Mouse (Mus musculus) layer of hippocampus, adult 8-10 months (tissue): ENCODE measurements around the gene Gas8. TPM values are rescaled to one million over a fixed set of nuclear protein-coding genes. Genes with fewer than 3 reads are reported as not detected.
"Not testable (repeated sequence)": the region's sequence is repeated elsewhere in the genome, so short reads cannot be mapped to it uniquely, and the experiment has no call there.

Experiments used
- DNase-seq, 2 experiments: peaks; one replicate each; pipeline ENCODE4 v3.0.0; 2022; ENCODE audit warnings: low spot score in 2 of 2
- total RNA-seq, 4 experiments: library from RNA; stranded (reverse); gene quantifications; 2 replicates each; pipeline ENCODE4 v1.2.4; 2022

The Gas8 gene
- total RNA-seq, 4 experiments from 2014 or later, result 23.2 to 33.1 (median 26.7) TPM

DNA sequence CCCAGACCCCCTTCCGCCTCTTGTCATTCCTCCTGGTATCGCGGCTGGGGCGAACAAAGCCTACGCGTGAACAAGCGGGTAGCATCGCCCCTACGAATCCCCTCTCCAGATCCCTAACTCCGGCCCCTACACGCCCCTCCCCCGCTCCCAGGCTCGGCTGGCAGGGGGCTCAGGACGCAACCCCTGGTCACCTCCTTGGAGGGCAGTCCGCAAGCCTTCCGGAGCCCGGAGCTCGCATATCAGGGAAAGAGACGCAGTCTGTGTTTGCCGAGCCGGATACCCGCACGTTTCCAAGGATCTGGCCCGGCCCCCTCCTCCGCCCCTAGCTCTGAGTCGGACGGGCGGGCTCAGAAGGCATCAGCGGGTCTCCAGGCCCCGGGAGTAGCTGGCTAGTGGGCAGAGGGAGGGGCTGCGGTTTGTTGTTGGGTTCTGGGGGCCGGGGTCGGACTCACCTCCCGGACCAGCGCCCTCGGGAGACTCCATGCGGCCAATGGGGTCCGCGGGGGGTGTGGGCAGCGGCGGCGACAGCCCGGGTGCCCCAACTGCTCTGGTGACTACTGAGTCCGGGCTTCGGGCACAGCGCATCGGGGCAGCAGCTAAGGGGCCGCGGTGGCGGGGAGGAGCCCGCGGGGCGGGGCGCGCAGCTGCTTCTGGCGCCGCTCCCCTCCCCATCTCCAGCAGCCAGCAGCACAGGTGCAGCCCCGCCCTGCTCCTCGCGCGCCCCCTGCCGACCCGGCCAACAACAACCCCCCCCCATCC lies 3.7 kb upstream of the Gas8 start, which contains the start of gene Dbndd1:
Dbndd1 (minus strand) TSS at position 683 of the 759 bp plus-strand sequence.
- DNase-seq, result no peak

DNA sequence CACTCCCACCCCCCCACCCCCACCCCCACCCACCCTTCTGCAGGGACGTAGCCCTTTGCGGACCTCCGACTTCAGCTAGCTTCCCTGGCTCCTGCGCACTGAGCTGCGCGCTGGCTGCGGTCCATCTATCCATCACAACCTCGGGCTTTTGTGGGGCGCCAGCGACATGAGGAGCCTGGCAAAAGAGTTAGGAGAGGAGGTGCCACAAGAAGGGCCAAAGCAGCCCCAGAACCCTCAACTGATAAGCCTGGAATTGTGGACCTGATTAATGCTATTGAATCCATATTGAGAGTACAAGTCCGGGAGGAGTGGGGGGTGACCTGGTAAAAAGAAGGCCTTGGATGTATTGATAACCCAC lies 3.1 kb upstream of the Gas8 start:
- no peak for DNase-seq

DNA sequence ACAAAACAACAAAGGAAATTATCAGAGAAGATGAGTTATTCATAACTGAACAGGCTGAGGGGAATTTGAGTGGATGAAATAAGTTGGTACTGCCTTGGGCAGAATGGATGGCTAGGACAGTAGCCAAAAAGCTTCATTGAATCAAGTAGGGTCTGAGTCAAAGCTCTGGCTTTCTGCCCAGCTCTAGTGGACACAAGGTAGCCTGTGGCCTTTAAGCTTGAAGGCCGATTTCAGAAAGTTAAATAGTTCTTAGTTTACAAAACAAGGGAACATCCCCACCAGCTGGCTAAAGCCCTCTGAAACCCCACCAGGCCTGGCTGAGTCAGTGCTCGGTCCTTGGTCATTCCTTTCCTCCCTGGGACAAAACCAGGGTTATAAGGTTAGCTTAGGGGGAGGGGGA lies 2.0 kb upstream of the Gas8 start:
- no peak for DNase-seq

- DNase-seq, result no peak
Measured at GRCm38 (mm10) chr8:123518172-123518571, 462 bp upstream of the Gas8 start.

- DNase-seq, result not testable (repeated sequence)
Measured at GRCm38 (mm10) chr8:123520048-123520447, 1.4 kb downstream of the Gas8 start.

GRCm38 (mm10) chr8:123527720-123528489 lies 9.3 kb downstream of the Gas8 start:
- peak in 1 of 2 experiments; percentile 52 for DNase-seq

DNA sequence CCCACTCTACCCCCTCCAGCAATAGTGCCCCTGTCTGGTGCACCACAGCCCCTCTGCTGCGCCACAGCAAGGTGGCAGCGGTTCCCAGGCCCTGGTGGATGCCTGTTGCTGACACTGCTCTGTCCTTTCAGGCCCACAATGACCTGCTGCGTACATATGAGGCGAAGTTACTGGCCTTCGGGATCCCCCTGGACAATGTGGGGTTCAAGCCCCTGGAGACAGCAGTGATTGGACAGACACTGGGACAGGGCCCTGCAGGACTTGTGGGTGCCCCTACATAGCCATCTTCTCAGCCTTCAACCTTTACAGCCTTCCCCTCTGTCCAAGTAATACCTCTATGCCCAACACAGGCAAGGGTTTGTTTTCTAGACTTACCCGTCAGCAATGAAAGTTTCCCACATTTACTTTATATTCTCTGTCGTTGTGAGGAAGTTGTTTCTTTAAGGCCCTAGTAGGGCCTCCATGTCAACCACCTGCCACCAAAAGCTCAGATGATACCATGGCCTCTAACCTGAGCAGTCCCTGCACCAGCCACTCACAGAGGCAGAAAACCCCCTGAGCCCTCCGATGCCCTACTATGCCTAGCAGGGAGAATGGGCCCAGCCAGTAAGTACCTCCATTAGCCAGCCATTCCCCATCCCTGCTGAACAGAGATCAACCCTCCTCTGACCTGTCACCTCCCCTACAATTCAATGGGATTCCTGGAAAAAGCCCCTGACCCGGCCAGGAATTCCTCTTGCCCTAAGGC lies 17.8 kb downstream of the Gas8 start:
- DNase-seq, result peak in 1 of 2 experiments; percentile 5

GRCm38 (mm10) chr8:123536990-123537380 lies 18.4 kb downstream of the Gas8 start:
- DNase-seq, result peak in 1 of 2 experiments; percentile 0

- peak; percentile 28 to 32 for DNase-seq
Measured at GRCm38 (mm10) chr8:123537641-123538040, 19.0 kb downstream of the Gas8 start.

GRCm38 (mm10) chr8:123564221-123564620 lies 45.6 kb downstream of the Gas8 start:
- not testable (repeated sequence) for DNase-seq

DNA sequence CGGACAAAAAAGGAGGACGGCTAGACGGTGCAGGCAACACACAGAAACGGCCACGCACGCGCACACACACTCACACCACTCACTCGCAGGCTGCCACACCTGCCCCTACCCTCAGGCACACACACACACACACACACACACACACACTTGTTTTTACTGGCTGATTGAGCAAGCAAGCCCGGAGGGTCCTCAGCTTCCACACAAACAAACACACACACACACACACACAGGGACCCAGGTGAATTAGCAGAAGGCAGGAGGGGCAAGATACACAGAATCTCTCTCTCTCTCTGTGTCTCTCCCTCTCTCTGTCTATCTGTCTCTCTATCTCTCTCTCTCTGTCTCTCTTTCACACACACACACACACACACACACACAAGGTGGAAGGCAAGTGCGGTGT lies 56.8 kb downstream of the Gas8 start:
- not testable (repeated sequence) for DNase-seq

Other genes with a start within 250 kb of the Gas8 start
- gene Fanca, start 200.3 kb upstream of the Gas8 start, total RNA-seq, result 1 to 10 TPM in 3 of 4 experiments, under 1 TPM in 1; 0.96 to 3.2 (median 3.0) TPM
- gene Spire2, start 186.1 kb upstream of the Gas8 start, total RNA-seq, result 10 to 100 TPM; 15.8 to 16.3 (median 16.0) TPM
- 100 to 1,000 TPM; 466 to 571 (median 498) TPM for gene Tcf25, start 145.1 kb upstream of the Gas8 start, total RNA-seq
- gene Mc1r, start 111.7 kb upstream of the Gas8 start, total RNA-seq, result under 1 TPM in 1 of 4 experiments, not detected in 3; 0.08 TPM
- gene Tubb3, start 107.4 kb upstream of the Gas8 start, total RNA-seq, result 100 to 1,000 TPM; 265 to 291 (median 279) TPM
- gene Def8, start 95.3 kb upstream of the Gas8 start, total RNA-seq, result 10 to 100 TPM; 48.1 to 59.4 (median 54.5) TPM
- gene Afg3l1, start 40.9 kb upstream of the Gas8 start, total RNA-seq, result 10 to 100 TPM; 28.3 to 36.0 (median 32.2) TPM
- gene Dbndd1, start 3.4 kb upstream of the Gas8 start, total RNA-seq, result 10 to 100 TPM in 3 of 4 experiments, 1 to 10 TPM in 1; 8.4 to 14.1 (median 11.5) TPM
- 10 to 100 TPM; 37.6 to 57.0 (median 45.8) TPM for gene Rhou, start 135.1 kb downstream of the Gas8 start, total RNA-seq